Mouse (Mus musculus): Measurements from ENCODE around the gene Pet117.

DNA sequence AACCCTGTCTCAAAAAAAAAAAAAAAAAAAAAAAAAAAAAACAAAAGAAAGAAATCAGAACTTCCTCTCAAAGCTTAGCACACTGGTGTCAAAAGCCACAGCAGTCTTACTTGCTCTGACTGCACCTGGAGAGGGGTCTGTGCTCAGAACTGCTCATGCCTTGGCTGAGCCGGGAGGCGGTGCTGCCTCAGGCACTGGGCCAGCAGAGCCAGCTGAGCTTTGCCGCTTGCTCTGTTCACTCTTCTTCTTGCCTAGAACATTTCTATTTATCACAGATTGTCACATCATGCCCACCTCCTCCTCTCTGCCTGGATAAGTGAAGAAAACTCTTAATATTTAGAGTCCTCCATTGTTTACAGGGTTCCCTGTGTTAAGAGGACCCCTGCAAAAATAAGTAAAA, 41.8 kb downstream of the Pet117 start:
- no peak for TF ChIP-seq CTCF (IDR thresholded peaks at IDR 0.05; ENCODE audit: low read depth)
- TF ChIP-seq EP300 (optimal IDR thresholded peaks at IDR 0.05): no peak

Data from stomach, postnatal 0 days (tissue).